Mouse (Mus musculus) C2C12 (cell line): Measurements from ENCODE around the gene Wdr11.

Experiments used
- CTCF ChIP-seq: IDR thresholded peaks from one replicate; pipeline ENCODE4 v1.5.1; 2011; ENCODE audit not compliant: control insufficient read depth, insufficient read depth, insufficient read length
- MAX ChIP-seq: IDR thresholded peaks from one replicate; pipeline ENCODE4 v1.6.1; 2011; ENCODE audit warnings: mild to moderate bottlenecking, control low read depth
- MYOD1 ChIP-seq: IDR thresholded peaks from one replicate; pipeline ENCODE4 v1.6.1; 2011; ENCODE audit warnings: low read depth; ENCODE audit not compliant: control insufficient read depth, insufficient read length
- MYOG ChIP-seq: IDR thresholded peaks from one replicate; pipeline ENCODE4 v1.6.1; 2011; ENCODE audit not compliant: control insufficient read depth, insufficient read length; ENCODE audit errors: extremely low read depth
- USF1 ChIP-seq: IDR thresholded peaks from one replicate; pipeline ENCODE4 v1.6.1; 2011; ENCODE audit warnings: low read depth, mild to moderate bottlenecking, control low read depth, moderate library complexity

GRCm38 (mm10) chr7:129650717-129651116, 59.1 kb downstream of the Wdr11 start:
- TF ChIP-seq CTCF: no peak
- TF ChIP-seq MYOG: no peak
- no peak for TF ChIP-seq MYOD1
- no peak for TF ChIP-seq MAX
- TF ChIP-seq USF1: no peak
